Mouse (Mus musculus): ENCODE data around the gene Apip.

DNA sequence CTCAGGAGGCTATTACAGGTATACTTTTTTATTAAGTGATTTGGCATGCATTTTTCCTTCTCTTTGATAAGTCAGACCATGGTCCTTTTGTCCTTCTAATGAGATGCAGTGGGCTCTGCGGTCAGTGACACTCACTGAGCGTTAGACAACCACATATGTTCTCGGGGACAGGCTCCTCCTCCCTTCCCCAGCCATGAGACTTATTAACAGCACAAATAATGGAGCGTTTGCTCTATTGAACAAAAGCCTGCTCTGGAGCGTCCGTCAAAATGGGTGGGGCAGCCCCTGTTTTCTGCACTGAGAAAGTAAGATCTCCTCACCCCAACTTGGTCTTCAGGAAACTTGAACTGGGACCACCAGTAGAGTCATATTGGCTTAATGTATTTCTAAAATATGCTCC is 16.0 kb downstream of the Apip start:
- TF ChIP-seq CTCF (conservative IDR thresholded peaks at IDR 0.05; ENCODE audit: insufficient read depth, insufficient read length, low read depth, low read length), result no peak
- TF ChIP-seq POLR2A (IDR thresholded peaks at IDR 0.05; ENCODE audit: low read depth, low read length), result no peak

Measured in kidney, adult 2 months (tissue).